Mouse (Mus musculus): Measurements from ENCODE around the gene Sinhcaf.
"Not testable (repeated sequence)": the region's sequence is repeated elsewhere in the genome, so short reads cannot be mapped to it uniquely, and the experiment has no call there.

The Sinhcaf gene

DNA sequence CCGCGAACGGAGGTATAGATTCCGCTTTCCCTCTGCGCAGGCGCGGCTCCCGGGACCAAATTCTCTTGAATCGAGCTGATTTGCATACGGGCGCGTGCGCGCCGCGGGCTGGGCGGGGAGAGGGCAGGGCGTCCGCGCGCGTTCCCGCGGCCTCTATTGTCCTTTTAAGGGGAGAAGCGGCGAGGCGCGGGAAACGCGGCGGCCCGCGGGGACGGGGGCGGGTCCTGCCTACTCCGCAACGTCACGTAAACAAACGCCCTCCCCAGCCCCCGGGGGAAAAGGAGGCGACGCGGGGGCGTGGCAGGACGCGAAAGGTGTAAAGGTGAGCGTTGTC, at the start of gene Sinhcaf:
Sinhcaf (minus strand) TSS at position 59 of the 334 bp plus-strand sequence.
- peak; percentile 99 for DNase-seq

DNA sequence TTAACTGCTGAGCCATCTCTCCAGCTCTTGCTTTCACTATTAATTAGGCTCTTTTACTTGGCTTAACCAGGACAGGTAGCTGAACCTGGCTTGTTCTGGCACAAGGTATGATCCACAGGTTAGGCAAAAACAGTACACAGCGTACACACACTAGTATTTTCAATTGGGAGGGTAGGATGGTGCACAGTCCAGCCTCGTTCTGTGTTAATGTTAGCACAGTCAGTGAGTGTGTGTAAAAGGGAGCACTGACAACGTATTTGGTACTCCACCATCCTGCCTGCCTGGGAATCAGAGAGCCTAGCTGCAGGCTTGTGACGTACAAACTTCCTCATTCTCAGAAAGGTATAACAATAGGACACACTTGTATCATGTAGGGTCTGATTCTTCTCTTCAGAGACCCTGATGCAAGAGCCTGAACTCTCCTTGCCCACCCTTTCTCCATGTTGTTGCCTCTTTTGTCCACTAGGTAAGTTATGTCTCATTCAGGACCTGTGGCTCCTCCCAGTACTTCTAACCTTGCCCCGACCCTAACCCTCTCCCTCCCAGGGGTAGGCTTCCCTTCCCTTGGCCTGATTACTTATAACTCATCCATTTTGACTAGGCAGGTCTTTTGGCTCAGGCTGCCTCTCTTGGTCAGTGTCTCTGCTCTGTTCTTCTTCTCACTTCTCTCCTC, 48.2 kb upstream of the Sinhcaf start:
- no peak for DNase-seq

DNA sequence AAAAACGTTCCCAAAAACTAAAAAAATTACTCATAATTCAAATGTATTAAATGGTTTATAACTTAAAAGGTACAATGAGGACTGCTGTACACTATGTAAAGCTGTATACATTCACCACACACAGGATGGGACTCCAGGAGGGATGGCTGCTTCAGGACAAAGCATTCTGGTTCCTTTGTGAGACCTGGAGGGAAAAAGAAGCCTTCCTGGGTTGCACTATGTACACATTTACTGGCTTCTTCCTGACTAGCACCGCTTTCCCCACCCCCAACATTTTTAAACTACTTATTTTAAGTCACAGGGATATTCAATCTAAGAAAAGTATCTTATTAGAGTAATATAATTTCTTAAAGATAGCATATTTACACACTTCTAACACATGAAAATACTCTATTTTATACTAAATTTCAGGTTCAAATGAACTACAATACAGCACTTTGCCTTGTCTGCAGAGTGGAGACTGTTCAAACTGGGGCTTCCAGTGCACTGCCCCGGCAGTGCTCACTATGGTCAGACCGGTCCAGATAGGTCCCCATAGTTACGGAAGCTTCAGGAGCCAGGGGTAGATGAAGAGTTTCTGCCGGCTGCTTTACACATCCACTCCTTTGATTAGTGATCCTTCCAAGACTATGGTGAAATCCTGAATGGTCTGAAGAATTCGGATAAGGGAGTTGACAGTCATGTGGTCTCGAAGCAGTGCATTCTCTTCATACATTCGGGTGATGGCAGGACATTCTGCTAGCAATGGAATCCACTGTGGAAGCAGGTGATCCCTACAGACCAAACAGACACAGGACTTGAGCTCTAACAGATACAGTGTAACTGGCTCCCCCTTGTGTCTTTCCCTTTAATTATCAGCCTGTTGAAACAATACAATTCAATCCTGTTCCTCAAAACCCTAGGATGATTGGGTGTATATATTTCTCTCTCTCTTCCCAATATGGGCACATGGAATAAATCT, 47.1 kb upstream of the Sinhcaf start:
- DNase-seq = peak; percentile 23

DNA sequence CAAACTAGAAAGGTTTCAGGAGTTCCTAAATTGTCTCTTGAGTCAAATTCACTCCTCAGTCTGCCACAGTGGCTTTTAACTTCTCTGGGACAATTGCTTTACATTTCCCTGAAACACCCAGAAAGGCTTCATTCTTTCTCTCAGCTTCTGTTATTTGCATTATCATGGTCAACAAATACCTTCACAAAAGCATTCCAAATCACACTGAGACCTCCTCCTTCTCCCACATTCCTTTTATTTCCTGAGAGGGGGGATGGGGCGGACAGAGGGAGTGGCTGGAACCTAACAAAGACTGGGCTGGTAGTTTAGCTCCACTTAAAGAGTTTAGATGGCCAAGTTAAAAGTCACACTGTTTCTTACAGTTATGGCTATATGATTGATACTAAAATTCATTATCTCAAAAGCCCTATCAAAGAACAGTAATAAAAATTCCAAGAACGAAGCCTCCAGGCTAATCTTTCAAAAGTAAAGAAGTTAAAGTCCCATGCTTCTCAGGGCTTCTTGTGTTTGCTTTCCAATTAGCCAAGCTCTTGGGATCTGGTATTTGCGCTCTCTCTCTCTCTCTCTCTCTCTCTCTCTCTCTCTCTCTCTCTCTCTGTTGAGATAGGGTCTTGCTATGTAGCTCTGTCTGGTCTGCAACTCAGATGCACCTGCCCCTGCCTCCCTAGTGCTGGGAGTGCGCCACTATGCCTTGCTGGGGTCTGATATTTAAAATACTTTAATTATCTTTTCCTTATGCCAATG, 46.3 kb upstream of the Sinhcaf start:
- no peak for DNase-seq

DNA sequence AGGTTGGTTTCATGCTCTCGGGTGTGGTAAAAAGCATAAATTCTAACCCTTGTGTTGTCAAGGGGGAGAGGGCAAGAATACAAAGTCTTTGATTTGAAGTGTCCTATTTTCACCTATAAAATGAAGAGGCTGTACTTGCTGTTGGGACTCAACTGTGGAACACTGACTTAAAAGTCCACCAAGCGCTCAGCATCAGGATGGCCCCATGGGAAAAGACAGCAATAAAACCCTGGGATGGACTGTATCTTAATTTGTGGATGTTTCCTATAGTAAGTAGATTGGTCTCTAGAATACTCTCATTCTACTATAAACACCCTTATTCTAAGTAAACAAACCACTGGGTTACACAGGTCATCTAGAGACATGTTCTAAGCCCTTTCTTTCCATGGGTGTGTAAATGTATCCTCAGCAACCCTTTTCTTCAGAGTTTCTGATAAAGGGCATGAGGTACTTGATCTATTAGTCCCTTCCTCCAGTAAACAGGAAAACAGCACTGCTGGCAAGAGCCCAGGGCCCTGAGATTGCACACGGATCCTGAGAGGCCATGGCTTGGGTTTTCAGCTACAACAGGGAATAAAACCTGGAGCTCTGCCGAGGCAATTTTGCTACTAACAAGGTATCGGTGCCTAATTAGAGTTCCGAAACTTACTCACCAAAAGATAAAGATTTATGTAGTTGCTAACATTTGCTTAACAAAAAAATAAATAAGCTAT, 45.5 kb upstream of the Sinhcaf start:
- peak; percentile 10 for DNase-seq

DNA sequence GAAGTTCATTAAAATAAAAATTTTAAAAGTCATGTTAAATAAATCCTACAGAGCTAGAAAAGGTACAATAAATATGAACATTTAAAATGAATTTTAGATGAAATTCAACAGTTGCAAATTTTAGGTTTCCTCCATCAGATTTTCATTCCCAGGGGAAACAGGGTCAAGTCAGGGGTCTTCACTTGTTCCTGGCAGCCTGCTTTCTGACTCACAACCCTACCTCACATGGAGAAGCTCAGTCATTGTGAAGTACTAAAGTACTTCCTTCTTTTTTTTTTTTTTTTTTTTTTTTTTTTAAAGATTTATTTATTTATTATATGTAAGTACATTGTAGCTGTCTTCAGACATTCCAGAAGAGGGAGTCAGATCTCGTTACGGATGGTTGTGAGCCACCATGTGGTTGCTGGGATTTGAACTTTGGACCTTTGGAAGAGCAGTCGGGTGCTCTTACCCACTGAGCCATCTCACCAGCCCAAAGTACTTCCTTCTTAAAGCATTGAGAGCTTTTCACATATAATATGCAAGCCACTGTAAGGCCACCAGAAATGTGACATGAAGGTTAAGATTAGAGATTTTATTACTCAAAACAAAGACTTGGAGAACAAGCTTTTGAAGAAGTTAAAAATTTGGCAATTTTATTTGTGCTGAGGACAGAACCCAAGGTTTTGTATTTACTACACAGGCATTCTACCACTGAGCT, 43.7 kb upstream of the Sinhcaf start:
- not testable (repeated sequence) for DNase-seq

DNA sequence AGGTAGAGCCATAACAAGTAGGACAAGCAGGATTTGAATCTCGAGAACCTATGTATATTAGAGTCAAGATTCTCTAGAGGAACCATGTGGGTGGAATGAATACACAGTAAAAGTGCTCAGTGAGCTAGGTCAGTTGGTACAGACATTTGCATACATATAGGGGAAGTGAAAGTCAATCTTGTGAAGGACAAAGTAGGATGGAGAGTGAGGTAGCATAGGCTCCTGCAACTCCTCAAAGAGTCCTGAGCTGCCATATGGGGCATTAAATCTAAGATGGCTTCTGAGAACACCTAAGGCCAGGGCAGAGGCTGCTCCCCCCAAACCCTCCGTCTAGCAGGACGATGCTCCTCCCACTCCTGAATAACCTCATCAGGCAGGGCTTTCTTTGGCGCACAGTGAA, 39.7 kb upstream of the Sinhcaf start:
- DNase-seq = no peak

DNA sequence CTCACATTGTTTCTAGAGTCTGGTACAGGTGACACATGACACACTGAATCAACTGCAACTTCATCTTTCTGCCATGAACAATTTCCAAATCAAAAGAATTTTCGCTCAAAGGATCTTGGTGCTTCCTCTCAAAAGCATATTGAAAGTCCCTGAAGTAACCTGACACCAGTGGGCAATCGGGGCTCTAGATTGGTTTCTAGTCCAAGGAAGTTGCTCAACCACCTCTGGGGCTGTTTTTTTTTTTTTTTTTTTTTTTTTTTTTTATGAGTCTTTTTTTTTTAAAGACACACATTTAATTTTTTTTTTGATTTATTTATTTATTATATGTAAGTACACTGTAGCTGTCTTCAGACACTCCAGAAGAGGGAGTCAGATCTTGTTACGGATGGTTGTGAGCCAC, 34.2 kb upstream of the Sinhcaf start:
- no peak for DNase-seq

DNA sequence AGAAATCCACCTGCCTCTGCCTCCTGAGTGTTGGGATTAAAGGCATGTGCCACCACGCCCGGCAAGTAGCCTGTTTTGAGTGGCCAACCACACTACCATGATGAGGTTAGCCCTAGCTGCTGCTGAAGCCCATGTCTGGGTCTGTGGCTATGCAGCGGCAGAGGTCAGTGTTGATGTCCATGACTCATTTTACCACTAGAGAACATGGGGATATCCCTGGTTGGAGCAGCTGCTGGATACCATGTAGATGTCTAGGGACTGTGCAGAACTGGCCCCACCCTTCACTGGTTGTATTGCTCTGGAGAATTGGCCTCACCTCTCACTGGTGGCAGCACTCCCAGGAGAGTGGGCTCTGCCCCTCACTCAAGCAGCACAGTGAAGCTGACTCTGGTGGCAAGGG, 28.8 kb upstream of the Sinhcaf start:
- no peak for DNase-seq

DNA sequence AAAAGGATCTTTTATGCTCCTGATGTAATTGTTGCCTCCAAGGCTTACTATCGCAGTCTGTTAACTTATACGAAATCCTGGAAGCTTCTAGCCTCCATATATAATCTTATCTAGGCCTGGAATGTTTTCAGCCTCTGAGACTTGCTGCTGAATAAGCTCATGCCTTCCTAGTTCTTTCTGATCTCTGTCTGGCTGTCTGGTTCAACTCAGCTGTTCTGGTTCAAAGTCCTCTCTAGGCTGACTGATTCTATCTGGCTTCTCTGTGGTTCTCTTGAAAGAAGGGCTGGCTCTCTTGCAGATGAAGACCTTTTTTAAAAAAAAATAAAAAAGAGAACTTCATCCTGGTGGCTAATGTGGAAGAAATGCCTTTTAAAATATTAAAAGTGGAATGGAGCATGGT, 26.6 kb upstream of the Sinhcaf start:
- peak; percentile 13 for DNase-seq

DNA sequence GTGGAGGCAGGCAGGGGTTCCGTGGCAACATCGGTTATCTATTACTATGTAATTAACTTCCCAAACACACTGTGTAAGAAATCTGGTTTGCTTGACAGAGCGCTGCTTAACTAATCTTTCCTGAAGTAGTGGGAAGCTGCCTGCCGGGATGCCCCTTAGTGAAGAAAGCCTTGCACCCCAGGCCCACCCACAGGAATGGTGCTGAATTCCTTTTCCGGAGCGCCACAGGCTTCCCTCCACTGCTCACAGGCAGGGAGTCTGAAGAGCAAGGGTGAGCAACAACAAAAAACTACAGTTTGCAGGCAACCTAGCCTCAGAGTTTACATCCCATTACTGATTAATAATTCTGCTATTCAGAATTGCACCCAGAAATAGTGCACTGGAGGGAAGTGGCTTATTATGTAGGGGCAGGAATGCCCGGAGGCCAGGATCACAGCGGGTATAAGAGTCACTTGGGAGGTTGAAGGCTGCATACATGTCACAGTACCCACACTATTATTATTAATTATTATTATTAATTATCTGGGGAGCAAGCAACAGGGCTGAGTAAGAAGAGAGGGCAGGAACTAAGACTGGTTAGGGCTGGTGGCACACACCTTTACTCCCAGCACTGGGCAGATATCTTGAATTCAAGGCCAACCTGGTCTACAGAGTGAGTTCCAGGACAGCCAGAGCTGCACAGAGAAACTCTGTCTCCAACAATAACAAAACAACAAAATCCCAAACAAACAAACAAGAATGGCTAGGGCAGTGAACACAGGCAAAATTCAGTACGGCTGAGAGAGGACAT, 26.0 kb upstream of the Sinhcaf start:
- no peak for DNase-seq

DNA sequence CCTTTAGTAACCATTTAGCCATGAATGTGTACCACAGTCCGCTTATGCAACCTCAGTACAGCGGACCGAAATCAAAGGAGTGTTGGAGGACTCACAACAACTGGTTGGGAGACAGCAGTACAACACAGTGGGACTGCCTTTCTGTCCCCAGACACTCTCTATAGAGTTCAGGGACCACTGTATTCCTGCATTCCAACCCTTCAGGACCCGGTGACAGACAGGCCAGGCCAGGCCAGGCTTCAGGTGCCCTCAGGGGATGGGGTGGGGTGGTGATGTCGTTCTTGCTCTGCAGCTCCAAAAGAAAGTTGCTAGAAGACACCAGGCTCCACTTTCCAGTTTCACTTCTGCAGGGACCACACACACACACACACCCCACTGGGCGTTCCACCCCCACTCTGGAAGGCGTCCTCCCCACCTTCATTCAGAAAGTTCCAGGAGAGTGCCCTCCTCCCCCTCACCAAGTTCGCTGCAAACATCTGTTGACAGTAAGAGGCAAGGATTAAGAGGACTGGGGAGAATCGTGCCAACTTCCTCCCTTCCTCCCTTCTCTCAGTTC, 25.2 kb upstream of the Sinhcaf start:
- DNase-seq = no peak

DNA sequence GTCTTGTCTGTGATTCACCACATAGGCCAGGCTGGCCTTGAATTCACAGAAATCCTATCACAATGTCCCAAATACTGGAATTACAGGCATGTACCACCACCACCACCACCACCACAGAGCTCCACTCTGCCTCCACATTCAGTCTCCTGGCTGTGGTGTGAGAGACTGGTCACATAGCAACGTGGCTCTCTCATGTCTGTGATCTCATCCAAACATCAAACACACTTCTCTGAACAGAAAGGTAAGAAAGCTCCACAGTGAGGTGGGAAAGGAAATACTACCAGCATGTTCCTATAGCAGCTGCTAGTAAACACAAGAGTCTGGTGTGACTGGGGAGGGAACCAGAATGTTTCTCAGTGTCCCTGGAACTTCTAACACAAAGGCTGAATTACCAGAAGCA, 15.0 kb upstream of the Sinhcaf start:
- DNase-seq = no peak

DNA sequence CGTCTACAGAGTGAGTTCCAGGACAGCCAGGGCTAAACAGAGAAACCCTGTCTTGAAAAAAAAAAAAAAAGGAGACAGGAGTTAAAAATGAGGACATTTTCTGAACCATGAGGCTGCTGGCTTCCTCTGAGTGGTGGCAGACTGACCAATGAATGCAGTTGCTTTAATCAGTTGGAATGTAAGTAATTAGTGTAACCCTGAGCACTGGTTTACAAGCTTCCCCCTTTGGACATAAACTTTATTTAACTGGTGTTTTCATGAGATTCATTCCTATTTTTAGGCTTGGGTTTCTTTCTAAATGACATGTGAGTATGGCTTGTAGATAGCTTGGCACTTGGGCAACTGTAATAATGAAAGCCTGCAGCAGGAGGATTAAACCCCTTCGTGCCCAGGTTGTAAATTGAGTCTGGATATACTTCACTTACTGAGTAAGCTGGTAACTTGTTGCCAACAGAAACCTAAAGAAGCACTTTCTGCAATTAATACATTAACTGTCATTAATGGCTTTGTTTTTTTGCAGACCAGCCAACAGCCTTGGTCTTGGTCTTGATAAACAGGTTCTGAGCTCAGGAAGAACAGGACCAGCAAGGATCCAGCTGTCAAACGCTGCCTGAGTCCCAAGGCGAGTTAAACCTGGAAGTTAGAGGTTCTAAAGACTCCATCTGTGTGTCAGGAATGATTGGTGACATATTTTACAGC, 13.4 kb upstream of the Sinhcaf start:
- DNase-seq = no peak

DNA sequence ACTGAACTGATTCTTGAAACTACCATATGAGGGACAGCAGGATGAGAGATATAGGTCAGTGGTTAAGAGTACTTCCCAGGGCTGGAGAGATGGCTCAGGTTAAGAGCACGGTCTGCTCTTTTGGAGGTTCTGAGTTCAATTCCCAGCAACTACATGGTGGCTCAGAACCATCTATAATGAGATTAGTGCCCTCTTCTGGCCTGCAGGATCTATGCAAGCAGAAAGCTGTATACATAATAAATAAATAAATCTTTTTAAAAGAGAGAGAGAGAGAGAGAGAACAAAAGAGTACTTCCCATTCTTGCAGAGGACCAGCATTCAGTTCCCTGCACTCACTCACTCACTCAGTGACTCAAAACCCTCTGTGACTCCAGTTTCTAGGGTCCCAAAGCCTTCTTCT, 12.4 kb upstream of the Sinhcaf start:
- DNase-seq = no peak

DNA sequence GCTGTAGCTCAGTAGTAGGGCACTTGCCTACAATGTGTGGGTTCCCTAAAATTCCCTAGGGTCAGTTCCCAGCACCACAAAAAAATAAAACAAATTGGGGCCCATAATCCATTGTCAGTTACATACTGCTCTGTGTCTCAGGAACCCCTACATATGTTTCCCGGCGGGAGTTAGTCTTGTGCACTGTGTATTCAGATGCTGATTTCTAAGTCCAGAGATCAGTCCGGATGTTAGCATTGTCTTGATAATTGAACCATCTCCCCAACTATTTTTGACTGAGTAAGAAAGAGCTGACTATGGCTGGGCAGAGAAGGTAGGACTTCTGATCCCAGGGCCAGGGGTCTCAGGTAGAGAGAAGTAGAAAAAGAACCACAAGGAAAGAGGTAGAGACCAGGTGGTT, 10.8 kb upstream of the Sinhcaf start:
- DNase-seq = no peak

DNA sequence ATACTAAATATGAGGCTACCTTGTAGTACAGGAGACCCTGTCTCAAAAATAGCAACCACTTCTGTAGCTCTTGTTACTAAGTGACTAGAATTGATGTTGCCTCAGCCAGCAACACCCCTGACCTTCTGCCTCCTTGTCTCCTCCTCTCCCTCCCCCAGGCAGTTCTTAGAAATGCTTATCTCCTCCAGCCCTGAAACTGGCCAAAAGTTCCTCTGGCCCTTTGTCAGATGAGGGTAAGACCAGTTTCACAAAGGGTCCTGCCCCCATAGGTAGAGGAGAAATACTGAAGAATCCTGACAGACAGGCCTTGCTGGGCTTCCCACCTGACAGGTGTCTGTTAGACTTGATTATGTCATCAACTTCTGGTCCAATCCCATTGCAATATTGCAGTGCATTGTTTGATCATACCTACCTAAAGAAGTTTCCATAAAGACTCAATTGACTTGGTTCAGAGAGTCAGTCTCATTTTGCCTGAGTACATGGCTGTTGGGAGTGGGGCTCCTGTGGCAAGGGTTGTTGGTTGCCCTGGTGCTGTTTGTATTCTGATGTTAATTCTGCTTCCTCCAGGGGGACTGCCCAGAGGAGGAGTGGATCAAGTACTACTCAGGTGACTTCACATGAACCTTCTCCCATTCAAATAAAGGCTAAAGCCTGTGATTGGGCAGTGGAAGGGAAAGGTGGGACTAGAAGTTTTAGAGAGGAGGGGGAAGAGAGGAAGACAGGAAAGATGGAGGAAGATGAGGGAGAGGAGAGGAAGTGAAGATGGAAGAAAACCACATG, 9.6 kb upstream of the Sinhcaf start:
- no peak for DNase-seq

DNA sequence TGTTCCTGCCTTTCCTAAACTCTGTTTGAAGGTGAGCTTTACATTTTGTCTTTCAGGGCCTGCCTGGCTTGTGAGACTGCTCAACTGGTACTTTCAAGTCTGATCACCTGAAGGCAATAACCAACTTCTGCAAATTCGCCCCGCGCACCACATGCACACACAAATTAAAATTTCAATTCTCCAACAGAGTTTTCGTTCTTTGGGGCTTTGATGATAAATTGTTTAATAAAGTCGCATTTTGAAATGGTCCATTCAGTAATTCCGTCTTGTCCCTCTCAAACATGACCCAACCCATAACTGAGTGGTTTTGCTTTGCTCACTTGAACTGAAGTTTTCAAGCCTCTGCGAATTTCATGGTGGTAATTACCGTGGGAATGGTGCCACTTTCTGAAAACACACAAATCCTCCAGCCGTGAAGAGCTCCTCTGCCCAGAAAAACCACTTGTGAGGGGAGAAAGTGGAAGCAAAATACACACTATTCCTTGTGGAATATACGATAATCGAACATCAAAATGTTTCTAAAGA, 676 bp upstream of the Sinhcaf start:
- no peak for DNase-seq
